Mouse (Mus musculus) left cerebral cortex, postnatal 36 days (tissue): ENCODE data around the gene 1810010D01Rik. TPM values are rescaled to one million over a fixed set of nuclear protein-coding genes. Genes with fewer than 3 reads are reported as not detected.

Source experiments
- DNase-seq, 2 experiments: peaks; one replicate each; pipeline ENCODE4 v3.0.0; 2021 to 2022; ENCODE audit warnings: low spot score in 2 of 2, mixed read lengths in 1 of 2
- intact Hi-C: fragments of 180-260 bp; cut with DNase I; formaldehyde crosslinking; loops from one replicate; pipeline ENCODE4 v1.15.1; 2025
- total RNA-seq, 2 experiments: library from RNA; stranded (reverse); gene quantifications; 2 replicates each; pipeline ENCODE4 v1.2.3; 2021

Gene 1810010D01Rik
- total RNA-seq, result under 1 TPM in 1 of 2 experiments, not detected in 1; 0.63 TPM

- intact Hi-C loops, result no loop called here
- no peak for DNase-seq
Measured at GRCm38 (mm10) chr7:145208006-145208405, at the start of gene 1810010D01Rik. TSS of gene 1810010D01Rik (minus strand) at chr7:145208119.

GRCm38 (mm10) chr7:145256092-145256491, 48.2 kb upstream of the 1810010D01Rik start:
- intact Hi-C loops, result no loop called here
- no peak for DNase-seq

GRCm38 (mm10) chr7:145253986-145254630, 46.2 kb upstream of the 1810010D01Rik start:
- DNase-seq, result no peak
- intact Hi-C loops, result no loop called here

- intact Hi-C loops, result no loop called here
- DNase-seq, result peak; percentile 59 to 74
Measured at GRCm38 (mm10) chr7:145252715-145253476, 45.0 kb upstream of the 1810010D01Rik start.

GRCm38 (mm10) chr7:145250225-145250624, 42.3 kb upstream of the 1810010D01Rik start:
- DNase-seq, result no peak
- intact Hi-C loops, result no loop called here

- no peak for DNase-seq
- intact Hi-C loops, result no loop called here
Measured at GRCm38 (mm10) chr7:145248911-145249310, 41.0 kb upstream of the 1810010D01Rik start.

GRCm38 (mm10) chr7:145242851-145243712, 35.2 kb upstream of the 1810010D01Rik start:
- intact Hi-C loops, result loop anchor here (1.0 kb wide), 1 partner anchor 306 kb away; no protein-coding TSS in a partner anchor
- peak; percentile 69 to 71 for DNase-seq

- intact Hi-C loops, result no loop called here
- no peak for DNase-seq
Measured at GRCm38 (mm10) chr7:145242028-145242427, 34.1 kb upstream of the 1810010D01Rik start.

GRCm38 (mm10) chr7:145240929-145241328, 33.0 kb upstream of the 1810010D01Rik start:
- intact Hi-C loops, result no loop called here

GRCm38 (mm10) chr7:145239736-145240505, 32.0 kb upstream of the 1810010D01Rik start:
- DNase-seq, result no peak
- intact Hi-C loops, result no loop called here

More at GRCm38 (mm10) chr7:145240929-145241328, 33.0 kb upstream of the 1810010D01Rik start:
- no peak for DNase-seq

GRCm38 (mm10) chr7:145239145-145239544, 31.2 kb upstream of the 1810010D01Rik start:
- no peak for DNase-seq
- intact Hi-C loops, result no loop called here

- intact Hi-C loops, result no loop called here
- no peak for DNase-seq
Measured at GRCm38 (mm10) chr7:145234841-145235790, 27.2 kb upstream of the 1810010D01Rik start.

- DNase-seq, result no peak
- intact Hi-C loops, result no loop called here
Measured at GRCm38 (mm10) chr7:145231659-145232058, 23.7 kb upstream of the 1810010D01Rik start.

GRCm38 (mm10) chr7:145226641-145227040, 18.7 kb upstream of the 1810010D01Rik start:
- DNase-seq, result no peak
- intact Hi-C loops, result no loop called here

- intact Hi-C loops, result no loop called here
- no peak for DNase-seq
Measured at GRCm38 (mm10) chr7:145225626-145226025, 17.7 kb upstream of the 1810010D01Rik start.

- intact Hi-C loops, result no loop called here
- peak; percentile 53 to 69 for DNase-seq
Measured at GRCm38 (mm10) chr7:145221841-145222689, 14.1 kb upstream of the 1810010D01Rik start.

- DNase-seq, result no peak
Measured at GRCm38 (mm10) chr7:145221346-145221745, 13.4 kb upstream of the 1810010D01Rik start.

More at GRCm38 (mm10) chr7:145221346-145221745, 13.4 kb upstream of the 1810010D01Rik start:
- intact Hi-C loops, result no loop called here
